Mouse (Mus musculus): ENCODE measurements around the gene Trim65. TPM values are rescaled to one million over a fixed set of nuclear protein-coding genes. Genes with fewer than 3 reads are reported as not detected.

The Trim65 gene
- 3.9 TPM in 2 replicates for polyA plus RNA-seq (2015; fragmentation: Nextera tagmentation; extraction: Ambion mirVana)

GRCm38 (mm10) chr11:116130488-116131205 lies at the start of gene Trim65:
TSS of gene Trim65 (minus strand) at chr11:116131128.
- TF ChIP-seq EP300 (IDR thresholded peaks at IDR 0.05) = no peak; the same call in 1 of the 2 replicates
- TF ChIP-seq CTCF (IDR thresholded peaks at IDR 0.05) = peak; percentile 100
- peak; percentile 88 for ATAC-seq
- DNase-seq (ENCODE audit: low spot score) = peak; percentile 97
- 0 out of 2 replicates have a peak, but pooled peaks cover 12% of the 10 kb centered on the region for H3K36me3 ChIP-seq (ENCODE audit: insufficient read depth, low read length)
- peak within 1 kb of the TSS; percentile 73 for H3K4me2 ChIP-seq (replicated peaks; ENCODE audit: low read depth, low read length)
- under 1% methylated on average over 69 of the region's 69 CpGs for WGBS
- no peaks in the 10 kb centered on the region for H3K9me3 ChIP-seq (ENCODE audit: low read length)
- peak within 1 kb of the TSS; percentile 98 for H3K27ac ChIP-seq (ENCODE audit: low read length)
- H3K9ac ChIP-seq (replicated peaks; ENCODE audit: low read depth) = peak within 1 kb of the TSS; percentile 73
- H3K4me3 ChIP-seq (ENCODE audit: low read depth, low read length) = peak within 1 kb of the TSS; percentile 62
- peaks cover 15% of the 10 kb centered on the region for H3K4me1 ChIP-seq (ENCODE audit: insufficient read depth, low read depth, low read length)
- no peaks in the 10 kb centered on the region for H3K27me3 ChIP-seq (replicated peaks; ENCODE audit: insufficient read depth, low read length)

- Histone ChIP-seq H3K36me3 (ENCODE audit: insufficient read depth, low read length) (peaks cover 26% of the 10 kb centered on the region), H3K4me2 (replicated peaks; ENCODE audit: low read depth, low read length) (no peak overlapping the region), H3K9ac (replicated peaks; ENCODE audit: low read depth) (no peak overlapping the region), H3K4me3 (ENCODE audit: low read depth, low read length) (no peak overlapping the region), H3K27ac (ENCODE audit: low read length) (peak overlapping the region; percentile 45; the same call in 1 of the 2 replicates), H3K27me3 (replicated peaks; ENCODE audit: insufficient read depth, low read length) (no peaks in the 10 kb centered on the region), H3K9me3 (ENCODE audit: low read length) (no peaks in the 10 kb centered on the region), H3K4me1 (ENCODE audit: insufficient read depth, low read depth, low read length) (no peaks in the 10 kb centered on the region)
- peak; percentile 79 for DNase-seq (ENCODE audit: low spot score)
- peak; percentile 91 for ATAC-seq
- 64% methylated on average over 19 of the region's 20 CpGs for WGBS
- TF ChIP-seq CTCF (IDR thresholded peaks at IDR 0.05) = no peak; the same call in 1 of the 2 replicates
- 0 out of 2 replicates have a peak, but pooled peaks have one; percentile 29 for TF ChIP-seq EP300 (IDR thresholded peaks at IDR 0.05)
These were observed 47.6 kb upstream of the Trim65 start for GRCm38 (mm10) chr11:116178411-116179121.

GRCm38 (mm10) chr11:116176010-116176409 lies 45.1 kb upstream of the Trim65 start:
- no peak for DNase-seq (ENCODE audit: low spot score)
- Histone ChIP-seq H3K27me3 (replicated peaks; ENCODE audit: insufficient read depth, low read length) (no peaks in the 10 kb centered on the region), H3K9ac (replicated peaks; ENCODE audit: low read depth) (no peak overlapping the region), H3K9me3 (ENCODE audit: low read length) (no peaks in the 10 kb centered on the region), H3K4me3 (ENCODE audit: low read depth, low read length) (no peak overlapping the region), H3K4me1 (ENCODE audit: insufficient read depth, low read depth, low read length) (no peaks in the 10 kb centered on the region), H3K36me3 (ENCODE audit: insufficient read depth, low read length) (peaks cover 40% of the 10 kb centered on the region), H3K27ac (ENCODE audit: low read length) (no peak overlapping the region), H3K4me2 (replicated peaks; ENCODE audit: low read depth, low read length) (no peak overlapping the region)
- 83% methylated on average over 7 of the region's 7 CpGs for WGBS
- ATAC-seq = no peak
- TF ChIP-seq EP300 (IDR thresholded peaks at IDR 0.05) (no peak), CTCF (IDR thresholded peaks at IDR 0.05) (no peak)

- TF ChIP-seq CTCF (IDR thresholded peaks at IDR 0.05) = no peak
- TF ChIP-seq EP300 (IDR thresholded peaks at IDR 0.05) = no peak
- WGBS = 89% methylated on average over 20 of the region's 22 CpGs
- Histone ChIP-seq H3K36me3 (ENCODE audit: insufficient read depth, low read length) (peaks cover 33% of the 10 kb centered on the region), H3K27ac (ENCODE audit: low read length) (no peak overlapping the region), H3K4me2 (replicated peaks; ENCODE audit: low read depth, low read length) (no peak overlapping the region), H3K9ac (replicated peaks; ENCODE audit: low read depth) (no peak overlapping the region), H3K27me3 (replicated peaks; ENCODE audit: insufficient read depth, low read length) (no peaks in the 10 kb centered on the region), H3K4me1 (ENCODE audit: insufficient read depth, low read depth, low read length) (no peaks in the 10 kb centered on the region), H3K4me3 (ENCODE audit: low read depth, low read length) (no peak overlapping the region), H3K9me3 (ENCODE audit: low read length) (no peaks in the 10 kb centered on the region)
- no peak for ATAC-seq
- no peak for DNase-seq (ENCODE audit: low spot score)
These were observed 44.0 kb upstream of the Trim65 start for GRCm38 (mm10) chr11:116174775-116175448.

- Histone ChIP-seq H3K4me1 (ENCODE audit: insufficient read depth, low read depth, low read length) (peaks cover 3% of the 10 kb centered on the region; the same call in 1 of the 2 replicates), H3K9me3 (ENCODE audit: low read length) (no peaks in the 10 kb centered on the region), H3K27me3 (replicated peaks; ENCODE audit: insufficient read depth, low read length) (no peaks in the 10 kb centered on the region), H3K4me2 (replicated peaks; ENCODE audit: low read depth, low read length) (no peak overlapping the region), H3K4me3 (ENCODE audit: low read depth, low read length) (no peak overlapping the region), H3K36me3 (ENCODE audit: insufficient read depth, low read length) (peaks cover 25% of the 10 kb centered on the region), H3K27ac (ENCODE audit: low read length) (no peak overlapping the region), H3K9ac (replicated peaks; ENCODE audit: low read depth) (no peak overlapping the region)
- DNase-seq (ENCODE audit: low spot score) (no peak), ATAC-seq (no peak)
- WGBS = 88% methylated on average over 2 of the region's 2 CpGs
- no peak for TF ChIP-seq CTCF (IDR thresholded peaks at IDR 0.05)
- TF ChIP-seq EP300 (IDR thresholded peaks at IDR 0.05) = no peak
These were observed 41.0 kb upstream of the Trim65 start for GRCm38 (mm10) chr11:116171959-116172358.
